Mouse (Mus musculus) testis, adult 2 months (tissue): ENCODE data around the gene Strn4.

Experiments used
- CTCF ChIP-seq: fragments of 200-500 bp; IDR thresholded peaks from 2 replicates; pipeline ENCODE4 v1.5.1; 2012; ENCODE audit warnings: low read depth, mild to moderate bottlenecking, inconsistent platforms, low read length, moderate library complexity; ENCODE audit not compliant: control insufficient read depth, insufficient read depth, insufficient replicate concordance
- POLR2A ChIP-seq: fragments of 200-500 bp; IDR thresholded peaks from 2 replicates; pipeline ENCODE4 v1.6.1; 2012; ENCODE audit warnings: low read depth, mild to moderate bottlenecking, inconsistent platforms, low read length, moderate library complexity; ENCODE audit not compliant: control insufficient read depth

- TF ChIP-seq CTCF (no peak), POLR2A (no peak)
Measured at GRCm38 (mm10) chr7:16840109-16840491, 24.4 kb downstream of the Strn4 start.
